Mouse (Mus musculus): ENCODE data around the gene Zc2hc1b.

Gene Zc2hc1b

DNA sequence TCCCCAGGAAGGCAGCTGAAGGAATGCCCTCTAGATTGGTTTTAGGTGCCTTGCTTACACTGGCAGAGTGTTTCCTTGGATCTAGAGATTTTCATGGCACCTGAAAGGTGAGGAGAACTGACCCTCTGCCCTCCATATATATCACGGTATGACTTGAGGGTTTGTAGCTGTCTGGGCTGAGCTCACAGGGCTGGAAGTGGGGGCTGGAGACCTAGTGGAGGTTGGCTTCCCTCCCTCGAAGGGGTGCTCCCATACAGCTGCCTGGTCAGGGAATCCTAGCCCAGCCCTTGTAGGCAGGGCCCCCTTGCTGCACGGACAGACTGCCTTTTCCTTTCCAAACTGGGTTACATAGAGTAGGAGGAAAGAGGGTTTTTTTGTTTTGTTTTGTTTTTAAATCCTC lies 65.0 kb downstream of the Zc2hc1b start:
- no peak for DNase-seq

GRCm38 (mm10) chr10:13109781-13110180 lies 68.0 kb downstream of the Zc2hc1b start:
- no peak for DNase-seq

- DNase-seq = no peak
Measured at GRCm38 (mm10) chr10:13108847-13109246, 69.0 kb downstream of the Zc2hc1b start.

DNA sequence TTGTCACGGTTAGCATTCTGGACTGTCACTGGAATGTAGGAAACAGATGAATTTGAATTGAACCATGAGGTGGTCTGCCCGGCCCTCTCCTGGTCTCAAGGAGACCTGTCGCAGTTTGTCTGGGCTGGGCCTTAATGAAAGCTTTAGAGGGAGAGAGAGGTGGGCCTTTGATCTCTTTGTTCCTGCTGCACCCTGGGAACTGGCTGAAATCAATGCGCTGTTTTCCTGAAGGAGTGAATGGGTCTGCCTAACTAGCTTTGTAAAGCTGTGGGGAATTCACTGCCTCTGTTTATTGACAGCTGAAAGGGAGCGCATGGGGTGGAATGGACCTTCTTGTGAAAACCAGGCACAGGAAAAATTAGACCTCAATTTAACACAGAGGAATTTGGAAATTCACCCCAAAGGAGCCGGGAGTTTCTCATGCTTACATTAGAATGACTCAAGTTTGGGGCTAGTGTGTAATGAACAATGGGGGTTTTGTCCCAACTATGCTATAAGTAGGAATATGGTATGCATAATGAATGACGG lies 69.7 kb downstream of the Zc2hc1b start:
- DNase-seq = no peak

GRCm38 (mm10) chr10:13106909-13107624 lies 70.8 kb downstream of the Zc2hc1b start:
- no peak for DNase-seq

DNA sequence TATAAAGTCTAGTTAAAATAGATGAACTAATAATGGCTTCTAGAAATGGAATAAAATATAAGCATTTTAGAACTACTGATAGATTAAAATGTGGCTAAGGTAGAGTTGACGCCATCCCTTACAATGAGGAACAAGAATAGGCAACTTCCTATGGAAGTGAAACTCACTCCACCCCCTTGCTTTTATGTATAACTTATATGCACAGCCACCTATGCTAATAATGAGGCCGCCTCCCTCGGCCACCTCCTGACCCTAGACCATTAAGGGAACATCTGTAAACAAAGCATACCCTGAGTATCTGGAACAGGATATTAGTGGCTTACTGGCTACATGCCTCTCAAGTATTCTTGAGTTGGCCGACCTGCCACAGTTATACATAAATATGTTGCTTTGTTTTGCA lies 74.0 kb downstream of the Zc2hc1b start:
- no peak for DNase-seq

DNA sequence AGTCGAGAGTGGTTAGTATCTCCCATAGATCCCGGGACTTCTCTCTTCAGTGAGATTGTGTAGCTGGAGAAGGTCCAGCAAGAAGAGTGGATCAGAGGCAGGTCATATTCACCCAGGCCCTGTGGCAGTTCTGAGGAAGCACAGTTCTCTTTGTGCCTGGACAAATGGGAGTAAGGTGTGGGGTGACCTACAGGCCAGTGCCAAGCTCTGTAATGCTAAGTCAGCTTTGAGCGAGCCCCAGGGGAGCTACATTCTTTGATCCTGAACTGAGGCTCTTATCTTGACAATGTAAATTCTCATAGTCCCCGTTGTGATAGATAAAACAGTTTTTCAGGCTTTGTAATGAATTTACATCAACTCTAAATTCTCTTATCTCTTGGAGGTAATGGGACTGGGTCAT lies 75.5 kb downstream of the Zc2hc1b start:
- DNase-seq = no peak

DNA sequence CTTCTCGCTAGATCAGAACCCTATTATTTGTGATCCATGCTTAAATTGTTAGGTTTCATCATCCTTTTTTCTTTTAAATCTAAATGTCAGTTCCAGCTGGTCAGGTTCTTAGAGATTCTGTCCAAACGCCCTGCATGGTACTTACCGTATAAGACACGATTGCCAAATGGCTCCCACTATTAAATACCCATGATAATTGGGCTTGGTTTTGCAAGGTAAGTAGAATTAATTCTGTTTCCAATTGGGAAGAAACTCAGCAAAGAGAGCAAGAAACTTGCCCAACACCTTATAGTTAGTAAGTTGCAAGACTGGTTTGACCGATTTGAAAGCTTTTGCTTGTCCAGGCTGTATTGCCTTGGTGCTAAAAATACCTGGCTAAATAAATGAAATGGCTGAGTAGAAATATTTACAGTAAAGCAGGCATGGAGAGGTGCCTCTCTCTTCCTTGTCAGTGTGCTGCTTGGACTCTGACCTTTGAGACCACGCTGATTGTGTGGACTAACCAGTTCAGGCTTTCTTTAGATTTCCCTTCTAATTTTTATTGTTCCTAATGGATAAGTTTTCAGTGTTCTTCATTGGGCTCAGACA lies 77.7 kb downstream of the Zc2hc1b start:
- no peak for DNase-seq

Measured in right cerebral cortex, adult 18-20 months (tissue).